Mouse (Mus musculus) brain, embryonic 14.5 days (tissue): ENCODE data around the gene Diaph3.

Experiments used
- CTCF ChIP-seq: fragments of 200-500 bp; IDR thresholded peaks from 2 replicates; pipeline ENCODE4 v1.5.1; 2012; ENCODE audit warnings: inconsistent platforms, mild to moderate bottlenecking, moderate library complexity, borderline replicate concordance; ENCODE audit not compliant: insufficient read depth, insufficient read length; ENCODE audit errors: extremely low read depth
- POLR2A ChIP-seq: fragments of 200-500 bp; IDR thresholded peaks from 2 replicates; pipeline ENCODE4 v1.6.1; 2012; ENCODE audit warnings: mild to moderate bottlenecking, inconsistent platforms, borderline replicate concordance; ENCODE audit not compliant: poor library complexity, insufficient read depth, insufficient read length, severe bottlenecking; ENCODE audit errors: extremely low read depth

GRCm38 (mm10) chr14:87088928-87089327, 52.1 kb downstream of the Diaph3 start:
- TF ChIP-seq POLR2A (no peak), CTCF (no peak)
